ENCODE assay signal across 22 mouse cellular contexts in genomic region chr5:125416183-125416582, GRCm38 (mm10). TPM values are rescaled to one million over a fixed set of nuclear protein-coding genes. Genes with fewer than 3 reads are reported as not detected.
DNase-seq lines count a peak whose midpoint lies in the region; ATAC-seq and TF ChIP-seq lines count a peak whose summit lies in the region.
"Had no signal": no experiment of that assay in that cellular context is flagged by ENCODE, and none has a peak within 500 bp of the region (broad histone marks: within the 10 kb centered on the region; RNA-seq: fewer than 3 reads in every experiment).

No protein-coding gene starts in this region.

- H3K4me1 ChIP-seq in megakaryocyte, embryonic 14.5 days, result peaks cover 12% of the 10 kb centered on the region
- no peaks in the 10 kb centered on the region for H3K4me1 ChIP-seq in midbrain, embryonic 11.5 days (ENCODE audit: control insufficient read depth, insufficient read depth, low read length)
- H3K4me1 ChIP-seq in midbrain, embryonic 15.5 days, result no peaks in the 10 kb centered on the region
- peaks cover 6% of the 10 kb centered on the region for H3K4me1 ChIP-seq in G1E (ENCODE audit: insufficient read depth, low read depth, low read length)
- no peaks in the 10 kb centered on the region for H3K4me1 ChIP-seq in limb, embryonic 10.5 days

- H3K36me3 ChIP-seq in megakaryocyte, embryonic 14.5 days (replicated peaks; ENCODE audit: low read length), result peaks cover 82% of the 10 kb centered on the region
- H3K36me3 ChIP-seq in midbrain, embryonic 11.5 days (ENCODE audit: control insufficient read depth, insufficient read depth, low read length), result peaks cover 29% of the 10 kb centered on the region
- H3K36me3 ChIP-seq in midbrain, embryonic 15.5 days (replicated peaks), result peaks cover 62% of the 10 kb centered on the region
- H3K36me3 ChIP-seq in G1E (replicated peaks), result peaks cover 89% of the 10 kb centered on the region
- peaks cover 88% of the 10 kb centered on the region for H3K36me3 ChIP-seq in limb, embryonic 10.5 days

- peak overlapping the region; percentile 29 for H3K4me3 ChIP-seq in megakaryocyte, embryonic 14.5 days (replicated peaks)
- H3K4me3 ChIP-seq in midbrain, embryonic 11.5 days (ENCODE audit: low read depth, low read length), result no peak overlapping the region
- H3K4me3 ChIP-seq in midbrain, embryonic 15.5 days, result no peak overlapping the region
- 0 out of 2 replicates have a peak overlapping the region, but pooled peaks have one; percentile 7 for H3K4me3 ChIP-seq in G1E (ENCODE audit: low read depth, low read length)
- H3K4me3 ChIP-seq in limb, embryonic 10.5 days, result no peak overlapping the region

- no peak overlapping the region for H3K27ac ChIP-seq in midbrain, embryonic 11.5 days (ENCODE audit: low read depth, low read length)
- H3K27ac ChIP-seq in midbrain, embryonic 15.5 days, result no peak overlapping the region
- H3K27ac ChIP-seq in limb, embryonic 10.5 days, result no peak overlapping the region

- no peak overlapping the region for H3K9ac ChIP-seq in midbrain, embryonic 11.5 days (ENCODE audit: low read length)
- H3K9ac ChIP-seq in midbrain, embryonic 15.5 days, result no peak overlapping the region

- DNase-seq in heart, adult 11 months, result peak; percentile 91
- DNase-seq in heart, postnatal 25 days (ENCODE audit: low spot score), result no peak
- DNase-seq in midbrain, embryonic 11.5 days (ENCODE audit: low spot score, missing footprints), result peak; percentile 31
- no peak for DNase-seq in G1E (ENCODE audit: low spot score)
- DNase-seq in limb, embryonic 10.5 days (ENCODE audit: low spot score), result no peak
- DNase-seq: adrenal gland, adult 2 months; adrenal gland, adult 8-10 months; adrenal gland, postnatal 10 days; adrenal gland, postnatal 14 days; adrenal gland, postnatal 25 days; adrenal gland, postnatal 36 days; B cell, adult 2 months; cerebellum, adult 11 months; cerebellum, adult 11-12 months; cerebellum, adult 18-20 months had no signal

- H3K4me2 ChIP-seq in midbrain, embryonic 11.5 days, result no peak overlapping the region
- no peak overlapping the region for H3K4me2 ChIP-seq in midbrain, embryonic 15.5 days

- H3K9me3 ChIP-seq in megakaryocyte, embryonic 14.5 days, result no peaks in the 10 kb centered on the region
- no peaks in the 10 kb centered on the region for H3K9me3 ChIP-seq in midbrain, embryonic 11.5 days (ENCODE audit: control insufficient read depth, low read length)
- H3K9me3 ChIP-seq in midbrain, embryonic 15.5 days, result no peaks in the 10 kb centered on the region
- no peaks in the 10 kb centered on the region for H3K9me3 ChIP-seq in G1E (replicated peaks)
- no peaks in the 10 kb centered on the region for H3K9me3 ChIP-seq in limb, embryonic 10.5 days (replicated peaks)

- TF ChIP-seq CTCF in G1E (IDR thresholded peaks at IDR 0.05; ENCODE audit: low read depth, low read length), result no peak

- intact Hi-C loops in heart, postnatal 25 days (cut with DNase I), result no loop called here

- no peak for ATAC-seq in megakaryocyte, adult 5-6 weeks (ENCODE audit: poor library complexity, severe bottlenecking)
- ATAC-seq in midbrain, embryonic 11.5 days (ENCODE audit: low FRiP score), result no peak
- no peak for ATAC-seq in midbrain, embryonic 15.5 days (replicated peaks)
- ATAC-seq in G1E (ENCODE audit: extremely low read depth, insufficient number of reproducible peaks, low FRiP score, poor library complexity, severe bottlenecking), result no peak
- ATAC-seq: activated CD4-positive, CD25-positive, alpha-beta regulatory T cell, adult 4 months; CD4-positive, CD25-positive, alpha-beta regulatory T cell, adult 4 months; Patski had no signal

- WGBS in midbrain, embryonic 11.5 days, result 90% methylated on average over 8 of the region's 8 CpGs
- WGBS in midbrain, embryonic 15.5 days, result 97% methylated on average over 8 of the region's 8 CpGs
- WGBS in limb, embryonic 10.5 days, result 91% methylated on average over 8 of the region's 8 CpGs

- H3K27me3 ChIP-seq in megakaryocyte, embryonic 14.5 days (replicated peaks), result no peaks in the 10 kb centered on the region
- H3K27me3 ChIP-seq in midbrain, embryonic 11.5 days (ENCODE audit: control insufficient read depth, insufficient read depth, low read length), result no peaks in the 10 kb centered on the region
- no peaks in the 10 kb centered on the region for H3K27me3 ChIP-seq in midbrain, embryonic 15.5 days (replicated peaks)
- no peaks in the 10 kb centered on the region for H3K27me3 ChIP-seq in G1E (ENCODE audit: insufficient read depth, low read length)
- no peaks in the 10 kb centered on the region for H3K27me3 ChIP-seq in limb, embryonic 10.5 days (ENCODE audit: low read depth, poor library complexity, severe bottlenecking)
- H3K27me3 ChIP-seq: CH12.LX, Patski had no signal

RNA-seq across cellular contexts. Expression of gene Dhx37, which starts 17.7 kb away (rescaled TPM):
- 10 to 100 TPM; 10.2 to 10.6 TPM for total RNA-seq in heart, postnatal 25 days (2021)
- polyA plus RNA-seq in megakaryocyte, embryonic 14.5 days (2012; ENCODE audit: insufficient read depth, low replicate concordance), result 14.4 and 23.5 TPM in 2 replicates
- 6.6 and 13.9 TPM in 2 replicates for total RNA-seq in megakaryocyte, adult 5-6 weeks (2015)
- total RNA-seq in megakaryocyte, adult 5-6 weeks (2017), result 15.7 and 29.0 TPM in 2 replicates
- polyA plus RNA-seq in midbrain, embryonic 11.5 days (2014; fragmentation: Nextera tagmentation; extraction: Ambion mirVana), result 9.2 and 9.9 TPM in 2 replicates
- 14.2 and 14.8 TPM in 2 replicates for polyA plus RNA-seq in midbrain, embryonic 15.5 days (2015; fragmentation: Nextera tagmentation; extraction: Ambion mirVana)
- 29.0 and 30.3 TPM in 2 replicates for total RNA-seq in G1E (2014; fragmentation: Nextera tagmentation)
- 32.2 and 36.5 TPM in 2 replicates for total RNA-seq in G1E (2017)
- polyA plus RNA-seq in G1E (2012), result 112 and 117 TPM in 2 replicates
- polyA plus RNA-seq in limb, embryonic 10.5 days (2016; fragmentation: Nextera tagmentation; extraction: Ambion mirVana), result 23.5 and 25.5 TPM in 2 replicates

RNA-seq across cellular contexts. Expression of gene Bri3bp, which starts 25.2 kb away (rescaled TPM):
- 10 to 100 TPM; 49.0 to 57.6 TPM for total RNA-seq in heart, postnatal 25 days (2021)
- 36.3 and 36.5 TPM in 2 replicates for polyA plus RNA-seq in megakaryocyte, embryonic 14.5 days (2012; ENCODE audit: insufficient read depth, low replicate concordance)
- 46.8 and 49.2 TPM in 2 replicates for total RNA-seq in megakaryocyte, adult 5-6 weeks (2015)
- 19.7 and 26.3 TPM in 2 replicates for total RNA-seq in megakaryocyte, adult 5-6 weeks (2017)
- polyA plus RNA-seq in midbrain, embryonic 11.5 days (2014; fragmentation: Nextera tagmentation; extraction: Ambion mirVana), result 28.4 and 29.4 TPM in 2 replicates
- polyA plus RNA-seq in midbrain, embryonic 15.5 days (2015; fragmentation: Nextera tagmentation; extraction: Ambion mirVana), result 36.4 and 37.9 TPM in 2 replicates
- 76.6 and 83.4 TPM in 2 replicates for total RNA-seq in G1E (2014; fragmentation: Nextera tagmentation)
- 13.5 and 14.6 TPM in 2 replicates for total RNA-seq in G1E (2017)
- polyA plus RNA-seq in G1E (2012), result 50.1 and 51.7 TPM in 2 replicates
- polyA plus RNA-seq in limb, embryonic 10.5 days (2016; fragmentation: Nextera tagmentation; extraction: Ambion mirVana), result 52.1 and 59.0 TPM in 2 replicates

RNA-seq across cellular contexts. Expression of gene Ubc, which starts 26.2 kb away (rescaled TPM):
- total RNA-seq in heart, postnatal 25 days (2021), result 1,000 to 10,000 TPM in 1 of 2 experiments, 100 to 1,000 TPM in 1; 907 to 1,197 TPM
- polyA plus RNA-seq in megakaryocyte, embryonic 14.5 days (2012; ENCODE audit: insufficient read depth, low replicate concordance), result 71.3 and 127 TPM in 2 replicates
- 260 and 265 TPM in 2 replicates for total RNA-seq in megakaryocyte, adult 5-6 weeks (2015)
- total RNA-seq in megakaryocyte, adult 5-6 weeks (2017), result 355 and 414 TPM in 2 replicates
- polyA plus RNA-seq in midbrain, embryonic 11.5 days (2014; fragmentation: Nextera tagmentation; extraction: Ambion mirVana), result 1,030 and 1,101 TPM in 2 replicates
- polyA plus RNA-seq in midbrain, embryonic 15.5 days (2015; fragmentation: Nextera tagmentation; extraction: Ambion mirVana), result 1,496 and 1,513 TPM in 2 replicates
- total RNA-seq in G1E (2014; fragmentation: Nextera tagmentation) (477 and 495 TPM in 2 replicates), G1E (2017) (212 and 267 TPM in 2 replicates)
- polyA plus RNA-seq in G1E (2012), result 28.0 and 92.4 TPM in 2 replicates
- polyA plus RNA-seq in limb, embryonic 10.5 days (2016; fragmentation: Nextera tagmentation; extraction: Ambion mirVana), result 856 and 992 TPM in 2 replicates

RNA-seq across cellular contexts. Expression of gene Gm10382, which starts 27.1 kb away (rescaled TPM):
- total RNA-seq in heart, postnatal 25 days (2021), result under 1 TPM in 1 of 2 experiments, not detected in 1; 0.22 TPM
- 0.53 and 1.9 TPM in 2 replicates for polyA plus RNA-seq in megakaryocyte, embryonic 14.5 days (2012; ENCODE audit: insufficient read depth, low replicate concordance)
- total RNA-seq in megakaryocyte, adult 5-6 weeks (2015), result not detected in 2 replicates
- 0.11 TPM in 1 of 2 replicates, not detected in the other for total RNA-seq in megakaryocyte, adult 5-6 weeks (2017)
- polyA plus RNA-seq in midbrain, embryonic 11.5 days (2014; fragmentation: Nextera tagmentation; extraction: Ambion mirVana), result 0.12 and 0.29 TPM in 2 replicates
- polyA plus RNA-seq in midbrain, embryonic 15.5 days (2015; fragmentation: Nextera tagmentation; extraction: Ambion mirVana), result 0.74 and 0.86 TPM in 2 replicates
- total RNA-seq in G1E (2014; fragmentation: Nextera tagmentation), result not detected in 2 replicates
- total RNA-seq in G1E (2017), result not detected in 2 replicates
- 0.22 and 0.45 TPM in 2 replicates for polyA plus RNA-seq in G1E (2012)
- polyA plus RNA-seq in limb, embryonic 10.5 days (2016; fragmentation: Nextera tagmentation; extraction: Ambion mirVana), result 0.44 and 0.54 TPM in 2 replicates
- total RNA-seq: adrenal gland, postnatal 25 days had no signal

RNA-seq across cellular contexts. Expression of gene Aacs, which starts 59.4 kb away (rescaled TPM):
- total RNA-seq in heart, postnatal 25 days (2021), result 1 to 10 TPM; 3.0 to 4.1 TPM
- 55.1 and 59.7 TPM in 2 replicates for polyA plus RNA-seq in megakaryocyte, embryonic 14.5 days (2012; ENCODE audit: insufficient read depth, low replicate concordance)
- total RNA-seq in megakaryocyte, adult 5-6 weeks (2015), result 6.5 and 6.7 TPM in 2 replicates
- 17.0 and 19.7 TPM in 2 replicates for total RNA-seq in megakaryocyte, adult 5-6 weeks (2017)
- 45.6 and 53.2 TPM in 2 replicates for polyA plus RNA-seq in midbrain, embryonic 11.5 days (2014; fragmentation: Nextera tagmentation; extraction: Ambion mirVana)
- polyA plus RNA-seq in midbrain, embryonic 15.5 days (2015; fragmentation: Nextera tagmentation; extraction: Ambion mirVana), result 95.9 and 96.0 TPM in 2 replicates
- total RNA-seq in G1E (2014; fragmentation: Nextera tagmentation), result 3.3 and 4.4 TPM in 2 replicates
- total RNA-seq in G1E (2017), result 15.3 and 15.7 TPM in 2 replicates
- polyA plus RNA-seq in G1E (2012), result 27.1 and 28.3 TPM in 2 replicates
- polyA plus RNA-seq in limb, embryonic 10.5 days (2016; fragmentation: Nextera tagmentation; extraction: Ambion mirVana), result 56.7 and 57.9 TPM in 2 replicates

Comparison
In these comparisons a context has a peak if more than half of its experiments do, and no peak if none do; other contexts are left out.
1. DNase-seq: peak in heart, adult 11 months (single experiment) and midbrain, embryonic 11.5 days (single experiment); none in heart, postnatal 25 days (single experiment), G1E (single experiment) and limb, embryonic 10.5 days (single experiment).
2. H3K4me3 ChIP-seq: peak in megakaryocyte, embryonic 14.5 days (single experiment) and G1E (single experiment); none in midbrain, embryonic 11.5 days (single experiment), midbrain, embryonic 15.5 days (single experiment) and limb, embryonic 10.5 days (single experiment).